Mouse (Mus musculus): ENCODE results near the gene Inip.
"Not testable (repeated sequence)": the region's sequence is repeated elsewhere in the genome, so short reads cannot be mapped to it uniquely, and the experiment has no call there.

Gene Inip

GRCm38 (mm10) chr4:59808396-59808795 lies 7.0 kb upstream of the Inip start:
- no peak for DNase-seq (ENCODE audit: low spot score in 2 of 2)

GRCm38 (mm10) chr4:59807521-59807920 lies 6.1 kb upstream of the Inip start:
- no peak for DNase-seq (ENCODE audit: low spot score in 2 of 2)

- no peak for DNase-seq (ENCODE audit: low spot score in 2 of 2)
Measured at GRCm38 (mm10) chr4:59806879-59807195, 5.4 kb upstream of the Inip start.

GRCm38 (mm10) chr4:59805968-59806878 lies 4.8 kb upstream of the Inip start:
- no peak for DNase-seq (ENCODE audit: low spot score in 2 of 2)

GRCm38 (mm10) chr4:59805181-59805967 lies 4.0 kb upstream of the Inip start, which contains the start of gene Snx30:
Gene Snx30, plus strand, starts transcription at chr4:59805840.
- peak; percentile 75 to 85 for DNase-seq (ENCODE audit: low spot score in 2 of 2)

GRCm38 (mm10) chr4:59804754-59805153 lies 3.4 kb upstream of the Inip start:
- DNase-seq (ENCODE audit: low spot score in 2 of 2): no peak

- no peak for DNase-seq (ENCODE audit: low spot score in 2 of 2)
Measured at GRCm38 (mm10) chr4:59803358-59803757, 2.0 kb upstream of the Inip start.

- DNase-seq (ENCODE audit: low spot score in 2 of 2): no peak
Measured at GRCm38 (mm10) chr4:59802792-59803191, 1.4 kb upstream of the Inip start.

GRCm38 (mm10) chr4:59802107-59802506 lies 718 bp upstream of the Inip start:
- no peak for DNase-seq (ENCODE audit: low spot score in 2 of 2)

GRCm38 (mm10) chr4:59800181-59800580 lies 1.2 kb downstream of the Inip start:
- DNase-seq (ENCODE audit: low spot score in 2 of 2): no peak

- no peak for DNase-seq (ENCODE audit: low spot score in 2 of 2)
Measured at GRCm38 (mm10) chr4:59795788-59796455, 5.5 kb downstream of the Inip start.

- DNase-seq (ENCODE audit: low spot score in 2 of 2): no peak
Measured at GRCm38 (mm10) chr4:59794116-59794515, 7.3 kb downstream of the Inip start.

GRCm38 (mm10) chr4:59793626-59794025 lies 7.8 kb downstream of the Inip start:
- DNase-seq (ENCODE audit: low spot score in 2 of 2): not testable (repeated sequence)

GRCm38 (mm10) chr4:59789015-59789414 lies 12.4 kb downstream of the Inip start:
- no peak for DNase-seq (ENCODE audit: low spot score in 2 of 2)

GRCm38 (mm10) chr4:59787126-59787525 lies 14.3 kb downstream of the Inip start:
- DNase-seq (ENCODE audit: low spot score in 2 of 2): no peak

- DNase-seq (ENCODE audit: low spot score in 2 of 2): peak; percentile 36 to 79
Measured at GRCm38 (mm10) chr4:59786661-59787060, 14.7 kb downstream of the Inip start.

GRCm38 (mm10) chr4:59785412-59785811 lies 16.0 kb downstream of the Inip start:
- DNase-seq (ENCODE audit: low spot score in 2 of 2): no peak

- DNase-seq (ENCODE audit: low spot score in 2 of 2): peak; percentile 91 to 92
Measured at GRCm38 (mm10) chr4:59783685-59784279, 17.6 kb downstream of the Inip start.

- no peak for DNase-seq (ENCODE audit: low spot score in 2 of 2)
Measured at GRCm38 (mm10) chr4:59782853-59783684, 18.3 kb downstream of the Inip start.

- DNase-seq (ENCODE audit: low spot score in 2 of 2): no peak
Measured at GRCm38 (mm10) chr4:59780568-59780967, 20.8 kb downstream of the Inip start.

GRCm38 (mm10) chr4:59777828-59778227 lies 23.6 kb downstream of the Inip start:
- DNase-seq (ENCODE audit: low spot score in 2 of 2): no peak

Measured in frontal cortex, postnatal 14 days (tissue).